Mouse (Mus musculus) ES-E14 (cell line): ENCODE measurements around the gene Olfr1329.
"Not testable (repeated sequence)": the region's sequence is repeated elsewhere in the genome, so short reads cannot be mapped to it uniquely, and the experiment has no call there.

Experiments used
- HCFC1 ChIP-seq: IDR thresholded peaks from 2 replicates; pipeline ENCODE4 v1.6.1; 2012; ENCODE audit warnings: low read length, inconsistent platforms, borderline replicate concordance; ENCODE audit not compliant: insufficient read depth
- MAFK ChIP-seq: IDR thresholded peaks from 2 replicates; pipeline ENCODE4 v1.6.1; 2014; ENCODE audit warnings: mild to moderate bottlenecking, low read depth, low read length, inconsistent platforms; ENCODE audit not compliant: insufficient read depth

- TF ChIP-seq HCFC1, MAFK: not testable (repeated sequence)
Measured at GRCm38 (mm10) chr4:118917365-118917764, at the start of gene Olfr1329.
